Mouse (Mus musculus) embryonic fibroblast, embryonic 13.5 days (primary cell): ENCODE measurements around the gene Pkdcc.

ENCODE experiments used
- CTCF ChIP-seq: IDR thresholded peaks from 2 replicates; pipeline ENCODE4 v1.5.1; 2011; ENCODE audit warnings: mild to moderate bottlenecking, control low read depth, low read length, moderate library complexity, borderline replicate concordance; ENCODE audit not compliant: insufficient read depth
- POLR2A ChIP-seq: IDR thresholded peaks from 2 replicates; pipeline ENCODE4 v1.6.1; 2011; ENCODE audit warnings: low read depth, mild to moderate bottlenecking, control low read depth, low read length, moderate library complexity

DNA sequence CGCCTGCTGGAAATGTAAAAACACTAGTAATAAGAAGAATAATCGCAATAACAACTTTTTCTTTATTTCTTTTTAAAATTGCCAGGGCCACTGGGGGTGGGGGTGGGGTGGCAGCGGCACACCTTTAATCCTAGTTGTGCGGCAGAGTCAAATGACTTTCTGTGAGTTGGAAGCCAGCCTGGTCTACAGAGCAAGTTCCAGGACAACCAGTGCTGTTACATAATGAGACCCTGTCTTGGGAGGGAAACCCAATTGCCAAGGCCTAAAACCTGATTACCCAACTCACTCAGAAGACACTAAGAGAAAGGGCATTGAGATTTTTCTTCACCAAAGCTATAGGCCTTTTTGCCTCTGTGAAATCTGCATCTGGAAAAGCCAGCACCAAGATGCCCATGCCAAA, 38.9 kb upstream of the Pkdcc start:
- TF ChIP-seq POLR2A: no peak
- no peak for TF ChIP-seq CTCF
